Mouse (Mus musculus): ENCODE measurements around the gene Gpbar1.
A peak's percentile ranks its signal among the peaks of the same experiment; 100 is the strongest.
"Not testable (repeated sequence)": the region's sequence is repeated elsewhere in the genome, so short reads cannot be mapped to it uniquely, and the experiment has no call there.

Gpbar1 gene

GRCm38 (mm10) chr1:74277883-74278537, 340 bp upstream of the Gpbar1 start:
- no peak for DNase-seq (ENCODE audit: low spot score in 2 of 2)

GRCm38 (mm10) chr1:74278988-74279387, 638 bp downstream of the Gpbar1 start:
- no peak for DNase-seq (ENCODE audit: low spot score in 2 of 2)

GRCm38 (mm10) chr1:74280591-74281325, 2.4 kb downstream of the Gpbar1 start:
- no peak for DNase-seq (ENCODE audit: low spot score in 2 of 2)

- DNase-seq (ENCODE audit: low spot score in 2 of 2) = no peak
Measured at GRCm38 (mm10) chr1:74281372-74281771, 3.0 kb downstream of the Gpbar1 start.

GRCm38 (mm10) chr1:74281886-74282285, 3.5 kb downstream of the Gpbar1 start:
- DNase-seq (ENCODE audit: low spot score in 2 of 2) = no peak

- DNase-seq (ENCODE audit: low spot score in 2 of 2) = no peak
Measured at GRCm38 (mm10) chr1:74282896-74283625, 4.7 kb downstream of the Gpbar1 start.

- peak; percentile 63 to 67 for DNase-seq (ENCODE audit: low spot score in 2 of 2)
Measured at GRCm38 (mm10) chr1:74283686-74284463, 5.5 kb downstream of the Gpbar1 start.

GRCm38 (mm10) chr1:74284543-74285160, 6.3 kb downstream of the Gpbar1 start, which contains the start of the genes Aamp and Pnkd:
Gene Aamp (minus strand): TSS chr1:74284738.
Gene Pnkd (plus strand): TSS chr1:74284930.
- DNase-seq (ENCODE audit: low spot score in 2 of 2) = peak; percentile 100

- DNase-seq (ENCODE audit: low spot score in 2 of 2) = peak in 1 of 2 experiments; percentile 50
Measured at GRCm38 (mm10) chr1:74285212-74286010, 7.1 kb downstream of the Gpbar1 start.

GRCm38 (mm10) chr1:74286869-74287607, 8.7 kb downstream of the Gpbar1 start:
- DNase-seq (ENCODE audit: low spot score in 2 of 2) = not testable (repeated sequence)

- no peak for DNase-seq (ENCODE audit: low spot score in 2 of 2)
Measured at GRCm38 (mm10) chr1:74288327-74288726, 10.0 kb downstream of the Gpbar1 start.

GRCm38 (mm10) chr1:74289248-74289647, 10.9 kb downstream of the Gpbar1 start:
- DNase-seq (ENCODE audit: low spot score in 2 of 2) = no peak

GRCm38 (mm10) chr1:74289740-74290139, 11.4 kb downstream of the Gpbar1 start:
- DNase-seq (ENCODE audit: low spot score in 2 of 2) = no peak

- DNase-seq (ENCODE audit: low spot score in 2 of 2) = no peak
Measured at GRCm38 (mm10) chr1:74290141-74290540, 11.8 kb downstream of the Gpbar1 start.

GRCm38 (mm10) chr1:74292331-74293020, 14.1 kb downstream of the Gpbar1 start:
- no peak for DNase-seq (ENCODE audit: low spot score in 2 of 2)

- no peak for DNase-seq (ENCODE audit: low spot score in 2 of 2)
Measured at GRCm38 (mm10) chr1:74293306-74293960, 15.1 kb downstream of the Gpbar1 start.

GRCm38 (mm10) chr1:74294090-74294643, 15.8 kb downstream of the Gpbar1 start:
- no peak for DNase-seq (ENCODE audit: low spot score in 2 of 2)

Measured in frontal cortex, postnatal 10 days (tissue).